Mouse (Mus musculus): ENCODE results near the gene St8sia4. TPM values are rescaled to one million over a fixed set of nuclear protein-coding genes. Genes with fewer than 3 reads are reported as not detected.
"Not testable (repeated sequence)": the region's sequence is repeated elsewhere in the genome, so short reads cannot be mapped to it uniquely, and the experiment has no call there.

St8sia4 gene
- polyA plus RNA-seq, 1 experiment from 2014 or later = 7.5 TPM

GRCm38 (mm10) chr1:95582264-95582663, 85.1 kb downstream of the St8sia4 start:
- Histone ChIP-seq H3K27ac (ENCODE audit: low read length) (no peak overlapping the region), H3K9me3 (ENCODE audit: control insufficient read depth, low read depth, low read length) (no peaks in the 10 kb centered on the region), H3K4me1 (ENCODE audit: control insufficient read depth, insufficient read depth, low read length) (no peaks in the 10 kb centered on the region), H3K36me3 (ENCODE audit: control insufficient read depth, insufficient read depth, low read length) (no peaks in the 10 kb centered on the region), H3K9ac (replicated peaks; ENCODE audit: low read depth, low read length) (no peak overlapping the region), H3K4me2 (replicated peaks; ENCODE audit: low read depth, low read length) (no peak overlapping the region), H3K4me3 (ENCODE audit: low read depth, low read length) (no peak overlapping the region), H3K27me3 (ENCODE audit: control insufficient read depth, insufficient read depth, low read length) (no peaks in the 10 kb centered on the region)
- 21% methylated on average over 1 of the region's 1 CpGs for WGBS
- peak; percentile 56; the same call in 1 of the 2 replicates for ATAC-seq (ENCODE audit: insufficient number of reproducible peaks, insufficient read depth, low FRiP score, low read depth)

DNA sequence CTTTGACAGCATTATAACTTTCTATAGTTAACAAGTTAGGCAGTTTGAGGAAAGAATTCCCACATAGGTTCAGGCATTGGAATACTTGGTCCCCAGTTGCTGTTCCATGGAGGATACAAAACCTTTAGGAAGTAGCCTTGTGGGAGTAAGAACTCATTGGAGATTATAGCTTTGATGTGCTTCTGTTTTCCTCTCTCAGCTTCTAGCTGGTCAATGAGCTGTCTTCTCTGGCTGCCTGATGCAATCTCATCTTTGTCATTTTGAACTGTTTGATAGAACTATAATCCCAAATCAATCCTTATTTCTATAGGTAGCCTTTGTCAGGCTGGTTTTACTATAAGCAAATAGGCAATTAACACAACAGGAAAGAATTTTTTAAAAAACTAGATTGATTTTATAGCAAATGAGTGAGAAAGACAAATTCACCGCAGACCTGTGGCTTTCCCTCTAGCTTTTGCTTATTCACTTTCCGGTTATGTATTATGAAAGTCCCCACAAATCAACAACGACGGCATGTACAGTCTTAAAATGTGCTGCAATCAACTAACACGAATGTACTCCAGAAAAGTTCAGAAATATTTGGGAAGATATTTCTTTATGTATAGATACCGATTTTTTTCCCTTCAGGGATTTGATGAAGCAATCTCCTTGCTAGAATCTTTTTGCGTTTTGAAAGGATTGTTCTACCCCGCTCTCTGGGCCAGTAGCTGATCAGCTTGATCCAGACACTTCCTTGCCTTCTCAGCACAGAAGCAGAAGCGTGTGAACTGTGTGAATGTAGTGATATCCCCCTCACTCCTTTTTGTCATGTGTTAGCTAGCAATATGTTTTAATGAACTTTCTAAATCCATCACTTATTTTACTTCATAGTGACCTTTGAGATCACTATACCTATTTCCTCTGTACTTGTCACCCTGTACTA, 94.5 kb downstream of the St8sia4 start:
- WGBS = 89% methylated on average over 9 of the region's 9 CpGs
- no peaks in the 10 kb centered on the region for H3K27me3 ChIP-seq (ENCODE audit: control insufficient read depth, insufficient read depth, low read length)
- ATAC-seq (ENCODE audit: insufficient number of reproducible peaks, insufficient read depth, low FRiP score, low read depth) = no peak

GRCm38 (mm10) chr1:95571106-95571505, 96.3 kb downstream of the St8sia4 start:
- Histone ChIP-seq H3K36me3 (ENCODE audit: control insufficient read depth, insufficient read depth, low read length) (no peaks in the 10 kb centered on the region), H3K9ac (replicated peaks; ENCODE audit: low read depth, low read length) (no peak overlapping the region), H3K9me3 (ENCODE audit: control insufficient read depth, low read depth, low read length) (no peaks in the 10 kb centered on the region), H3K27ac (ENCODE audit: low read length) (no peak overlapping the region), H3K4me1 (ENCODE audit: control insufficient read depth, insufficient read depth, low read length) (no peaks in the 10 kb centered on the region), H3K27me3 (ENCODE audit: control insufficient read depth, insufficient read depth, low read length) (no peaks in the 10 kb centered on the region), H3K4me3 (ENCODE audit: low read depth, low read length) (no peak overlapping the region), H3K4me2 (replicated peaks; ENCODE audit: low read depth, low read length) (no peak overlapping the region)
- ATAC-seq (ENCODE audit: insufficient number of reproducible peaks, insufficient read depth, low FRiP score, low read depth) = no peak
- WGBS = 86% methylated on average over 1 of the region's 1 CpGs

More for the DNA sequence above, 94.5 kb downstream of the St8sia4 start:
- no peaks in the 10 kb centered on the region for H3K36me3 ChIP-seq (ENCODE audit: control insufficient read depth, insufficient read depth, low read length)
- H3K4me3 ChIP-seq (ENCODE audit: low read depth, low read length) = no peak overlapping the region
- no peak overlapping the region for H3K4me2 ChIP-seq (replicated peaks; ENCODE audit: low read depth, low read length)
- H3K9ac ChIP-seq (replicated peaks; ENCODE audit: low read depth, low read length) = no peak overlapping the region
- no peak overlapping the region for H3K27ac ChIP-seq (ENCODE audit: low read length)
- H3K4me1 ChIP-seq (ENCODE audit: control insufficient read depth, insufficient read depth, low read length) = no peaks in the 10 kb centered on the region
- H3K9me3 ChIP-seq (ENCODE audit: control insufficient read depth, low read depth, low read length) = no peaks in the 10 kb centered on the region

DNA sequence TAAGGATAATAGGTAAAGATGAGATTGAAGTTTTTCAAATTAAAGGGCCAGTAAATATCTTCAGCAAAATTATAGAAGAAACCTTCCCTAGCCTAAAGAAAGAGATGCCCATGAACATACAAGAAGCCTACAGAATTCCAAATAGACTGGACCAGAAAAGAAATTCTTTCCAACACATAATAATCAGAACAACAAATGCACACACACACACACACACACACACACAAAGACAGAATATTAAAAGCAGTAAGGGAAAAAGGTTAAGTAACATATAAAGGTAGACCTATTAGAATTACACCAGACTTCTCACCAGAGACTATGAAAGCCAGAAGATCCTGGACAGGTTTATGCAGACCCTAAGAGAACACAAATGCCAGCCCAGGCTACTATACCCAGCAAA, 112.8 kb downstream of the St8sia4 start:
- not testable (repeated sequence) for H3K27ac ChIP-seq (ENCODE audit: low read length); ATAC-seq (ENCODE audit: insufficient number of reproducible peaks, insufficient read depth, low FRiP score, low read depth); H3K4me2 ChIP-seq (replicated peaks; ENCODE audit: low read depth, low read length); H3K4me3 ChIP-seq (ENCODE audit: low read depth, low read length); H3K9ac ChIP-seq (replicated peaks; ENCODE audit: low read depth, low read length); H3K36me3 ChIP-seq (ENCODE audit: control insufficient read depth, insufficient read depth, low read length); H3K4me1 ChIP-seq (ENCODE audit: control insufficient read depth, insufficient read depth, low read length); H3K27me3 ChIP-seq (ENCODE audit: control insufficient read depth, insufficient read depth, low read length); H3K9me3 ChIP-seq (ENCODE audit: control insufficient read depth, low read depth, low read length)

- no peak for ATAC-seq (ENCODE audit: insufficient number of reproducible peaks, insufficient read depth, low FRiP score, low read depth)
- Histone ChIP-seq H3K9me3 (ENCODE audit: control insufficient read depth, low read depth, low read length) (no peaks in the 10 kb centered on the region), H3K4me3 (ENCODE audit: low read depth, low read length) (no peak overlapping the region), H3K4me2 (replicated peaks; ENCODE audit: low read depth, low read length) (no peak overlapping the region), H3K4me1 (ENCODE audit: control insufficient read depth, insufficient read depth, low read length) (no peaks in the 10 kb centered on the region), H3K27ac (ENCODE audit: low read length) (no peak overlapping the region), H3K9ac (replicated peaks; ENCODE audit: low read depth, low read length) (no peak overlapping the region), H3K27me3 (ENCODE audit: control insufficient read depth, insufficient read depth, low read length) (no peaks in the 10 kb centered on the region), H3K36me3 (ENCODE audit: control insufficient read depth, insufficient read depth, low read length) (no peaks in the 10 kb centered on the region)
- 54% methylated on average over 3 of the region's 3 CpGs for WGBS
Observed at GRCm38 (mm10) chr1:95541460-95541859, 125.9 kb downstream of the St8sia4 start.

Measured in stomach, embryonic 14.5 days (tissue).